Mouse (Mus musculus): ENCODE measurements at regions not wholly inside any gene's neighbourhood (a gene's known extent, or its start where the extent isn't known, plus 50 kb on each side); places are given as distances from the start of the nearest gene placed in this dataset.

DNA sequence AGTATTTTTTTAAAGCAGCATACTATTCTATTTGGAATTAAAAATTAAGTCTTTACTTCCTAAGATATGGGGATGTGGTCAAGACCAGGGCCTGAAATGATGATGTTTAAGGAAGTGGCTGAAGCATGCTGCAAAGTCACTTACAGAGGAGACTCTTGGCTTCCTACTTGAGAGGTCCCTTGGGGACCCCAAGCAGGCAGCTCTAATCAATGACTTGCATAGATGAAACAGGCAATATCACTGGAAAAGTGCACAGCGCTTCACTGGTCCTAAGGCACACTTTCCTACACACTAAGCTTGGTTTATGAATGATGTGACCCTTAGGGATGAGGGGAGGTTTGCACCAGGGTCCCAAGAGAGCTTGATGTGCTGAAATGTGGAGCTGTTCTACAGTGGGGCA is 99.2 kb upstream of the Irs2 start:
- H3K36me3 ChIP-seq (replicated peaks) = no peaks in the 10 kb centered on the region
- no peak for DNase-seq (ENCODE audit: low spot score)
- no peaks in the 10 kb centered on the region for H3K4me1 ChIP-seq
- no peaks in the 10 kb centered on the region for H3K9me3 ChIP-seq
- 93% methylated on average over 1 of the region's 1 CpGs for WGBS
- no peaks in the 10 kb centered on the region for H3K27me3 ChIP-seq (replicated peaks; ENCODE audit: low read depth, poor library complexity, severe bottlenecking)
- no peak overlapping the region for H3K27ac ChIP-seq (replicated peaks)
- no peak overlapping the region for H3K4me3 ChIP-seq

DNA sequence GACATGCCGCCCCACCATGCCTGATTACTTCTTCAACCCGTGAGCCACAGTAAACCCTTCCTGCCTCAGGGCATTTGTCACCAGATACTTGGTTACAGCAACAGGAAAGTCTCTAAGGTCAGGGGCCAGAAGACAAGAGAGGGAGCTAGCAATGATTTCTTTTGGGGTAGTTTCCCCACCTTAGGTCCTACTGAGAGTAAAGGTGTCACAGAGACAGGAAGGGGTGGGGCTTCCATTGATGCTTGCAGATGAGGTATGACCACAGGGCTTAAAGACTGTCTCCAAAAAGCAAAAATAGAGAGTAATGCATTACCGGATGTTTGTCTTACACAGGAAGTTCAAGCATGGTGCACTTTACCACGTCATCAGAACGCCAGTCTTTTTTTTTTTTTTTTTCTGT is 98.8 kb upstream of the Irs2 start:
- Histone ChIP-seq H3K9me3 (no peaks in the 10 kb centered on the region), H3K36me3 (replicated peaks) (no peaks in the 10 kb centered on the region), H3K27me3 (replicated peaks; ENCODE audit: low read depth, poor library complexity, severe bottlenecking) (no peaks in the 10 kb centered on the region), H3K27ac (replicated peaks) (no peak overlapping the region), H3K4me1 (no peaks in the 10 kb centered on the region), H3K4me3 (no peak overlapping the region)
- DNase-seq (ENCODE audit: low spot score) = no peak
- 78% methylated on average over 5 of the region's 5 CpGs for WGBS

DNA sequence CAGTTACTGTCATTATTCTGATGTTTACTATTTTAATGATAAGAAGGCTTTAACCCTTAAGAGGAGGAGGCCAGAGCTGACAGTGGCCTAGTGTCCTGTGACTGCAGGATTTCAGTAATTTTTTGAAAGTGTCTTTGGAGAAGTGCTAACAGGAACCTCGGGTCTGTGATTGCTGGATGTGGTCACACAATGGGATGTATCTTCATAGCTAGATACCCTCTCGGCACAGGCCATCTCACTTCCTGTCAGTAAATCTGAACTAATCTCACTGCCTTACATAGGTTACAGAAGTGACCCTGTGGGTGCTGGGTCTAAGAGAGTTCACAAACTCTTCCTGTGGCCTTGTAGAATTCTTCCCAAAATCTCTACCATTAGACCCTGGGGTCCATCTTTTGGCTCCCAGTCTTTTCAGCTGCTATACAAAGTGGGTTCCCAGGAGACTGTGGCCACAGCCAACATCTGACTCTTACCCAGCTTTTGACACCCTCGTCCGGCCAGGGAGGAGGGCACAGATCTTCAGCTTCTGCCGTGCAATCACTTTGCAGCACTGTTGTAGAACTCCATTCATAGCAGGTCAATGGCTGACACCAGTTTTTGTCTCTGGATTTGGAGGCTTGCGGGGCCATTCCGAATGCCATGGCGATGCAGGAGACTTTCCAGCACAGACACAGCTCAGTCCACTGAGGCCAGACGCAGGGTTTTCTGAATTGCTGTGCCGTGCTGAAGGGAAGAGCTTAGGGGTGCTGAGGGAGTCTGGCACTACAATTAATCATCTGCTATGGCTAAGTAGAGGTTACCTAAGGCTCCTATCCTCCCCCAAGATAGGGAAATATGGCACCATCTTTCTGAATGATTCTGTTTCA is 95.7 kb upstream of the Irs2 start:
- Histone ChIP-seq H3K27me3 (replicated peaks; ENCODE audit: low read depth, poor library complexity, severe bottlenecking) (0 out of 2 replicates have a peak, but pooled peaks cover 5% of the 10 kb centered on the region), H3K4me3 (no peak overlapping the region), H3K9me3 (no peaks in the 10 kb centered on the region), H3K4me1 (peaks cover 12% of the 10 kb centered on the region; the same call in 1 of the 2 replicates), H3K36me3 (replicated peaks) (no peaks in the 10 kb centered on the region), H3K27ac (replicated peaks) (no peak overlapping the region)
- DNase-seq (ENCODE audit: low spot score) = no peak
- WGBS = 87% methylated on average over 10 of the region's 10 CpGs

DNA sequence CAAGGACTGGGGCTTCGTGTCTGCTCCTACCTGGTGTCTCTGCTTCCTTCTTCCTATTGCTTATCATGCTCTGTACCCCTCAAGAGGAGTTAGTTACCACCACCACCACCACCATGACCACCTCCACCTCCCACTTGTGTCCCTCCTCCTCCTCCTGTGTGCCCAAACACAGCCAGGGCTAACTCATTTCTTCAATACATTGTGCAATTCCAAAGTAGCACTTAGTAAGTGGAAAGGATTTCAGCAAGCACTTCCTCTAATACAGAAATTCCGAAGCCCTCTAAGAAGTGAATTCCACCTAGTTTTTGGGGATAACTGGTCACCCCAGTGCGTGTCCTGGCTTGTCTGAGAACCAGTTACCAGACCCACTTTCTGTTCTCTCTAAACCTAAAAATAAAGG is 92.1 kb upstream of the Irs2 start:
- WGBS = 93% methylated on average over 3 of the region's 3 CpGs
- no peak overlapping the region for H3K4me3 ChIP-seq
- H3K9me3 ChIP-seq = no peaks in the 10 kb centered on the region
- 0 out of 2 replicates have a peak, but pooled peaks cover 5% of the 10 kb centered on the region for H3K27me3 ChIP-seq (replicated peaks; ENCODE audit: low read depth, poor library complexity, severe bottlenecking)
- H3K36me3 ChIP-seq (replicated peaks) = no peaks in the 10 kb centered on the region
- peaks cover 31% of the 10 kb centered on the region for H3K4me1 ChIP-seq
- H3K27ac ChIP-seq (replicated peaks) = peak overlapping the region; percentile 75; the same call in 1 of the 2 replicates
- no peak for DNase-seq (ENCODE audit: low spot score)

DNA sequence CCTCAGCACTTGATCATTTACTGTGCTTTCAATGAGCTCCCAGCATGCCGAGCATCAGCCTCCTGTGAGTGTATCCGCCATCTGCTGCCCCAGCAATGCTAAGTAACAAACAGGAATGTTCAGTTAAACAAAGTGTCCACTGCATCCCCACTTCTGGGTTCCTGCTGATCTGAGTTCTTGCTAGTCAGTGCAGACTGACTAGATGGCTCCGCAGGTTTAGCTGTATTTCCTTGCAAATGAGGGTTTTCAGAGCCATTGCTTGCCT is 91.3 kb upstream of the Irs2 start:
- Histone ChIP-seq H3K27ac (replicated peaks) (peak overlapping the region; percentile 75), H3K36me3 (replicated peaks) (no peaks in the 10 kb centered on the region), H3K9me3 (no peaks in the 10 kb centered on the region), H3K4me1 (peaks cover 31% of the 10 kb centered on the region), H3K27me3 (replicated peaks; ENCODE audit: low read depth, poor library complexity, severe bottlenecking) (0 out of 2 replicates have a peak, but pooled peaks cover 5% of the 10 kb centered on the region), H3K4me3 (no peak overlapping the region)
- WGBS = 77% methylated on average over 3 of the region's 3 CpGs
- DNase-seq (ENCODE audit: low spot score) = no peak

DNA sequence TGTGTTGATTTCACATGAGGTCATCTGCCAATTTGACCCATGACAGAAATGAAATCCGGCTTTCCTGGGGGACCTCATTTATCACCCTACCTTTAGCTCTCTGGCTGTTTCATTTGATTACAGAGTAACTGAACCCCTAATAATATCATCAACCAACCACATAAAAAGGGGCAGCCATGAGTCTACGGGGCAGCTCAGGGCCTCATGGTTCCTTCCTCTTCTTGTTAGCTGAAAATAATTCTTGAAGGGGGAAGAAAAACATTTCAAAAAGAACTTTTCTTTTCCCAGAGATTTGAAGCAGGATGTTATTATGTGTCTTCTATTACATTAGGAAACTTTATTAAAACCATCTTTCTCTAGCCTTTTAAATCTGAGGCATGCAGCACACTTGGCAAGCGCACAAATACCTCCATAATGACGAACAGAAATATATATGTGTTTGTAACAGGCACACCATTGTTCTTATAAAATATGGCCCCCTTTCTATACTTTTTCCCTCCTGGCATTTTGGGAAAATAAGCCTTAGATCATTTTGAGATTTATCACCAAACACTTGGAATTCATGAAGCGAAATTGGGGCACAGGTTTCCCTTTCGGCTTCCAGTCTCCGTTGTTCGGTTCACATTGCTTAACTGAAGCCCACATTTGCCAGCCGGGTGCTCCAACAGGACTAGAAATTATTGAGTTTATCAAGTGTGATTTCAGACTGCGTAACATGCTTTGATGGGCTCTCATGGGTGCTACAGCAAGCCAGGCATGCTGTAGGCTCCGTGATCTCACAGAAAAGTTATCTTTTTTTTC is 90.7 kb upstream of the Irs2 start:
- Histone ChIP-seq H3K27me3 (replicated peaks; ENCODE audit: low read depth, poor library complexity, severe bottlenecking) (0 out of 2 replicates have a peak, but pooled peaks cover 5% of the 10 kb centered on the region), H3K27ac (replicated peaks) (peak overlapping the region; percentile 75; the same call in 1 of the 2 replicates), H3K4me1 (peaks cover 31% of the 10 kb centered on the region), H3K4me3 (no peak overlapping the region), H3K9me3 (no peaks in the 10 kb centered on the region), H3K36me3 (replicated peaks) (no peaks in the 10 kb centered on the region)
- DNase-seq (ENCODE audit: low spot score) = no peak
- WGBS = 72% methylated on average over 11 of the region's 11 CpGs

DNA sequence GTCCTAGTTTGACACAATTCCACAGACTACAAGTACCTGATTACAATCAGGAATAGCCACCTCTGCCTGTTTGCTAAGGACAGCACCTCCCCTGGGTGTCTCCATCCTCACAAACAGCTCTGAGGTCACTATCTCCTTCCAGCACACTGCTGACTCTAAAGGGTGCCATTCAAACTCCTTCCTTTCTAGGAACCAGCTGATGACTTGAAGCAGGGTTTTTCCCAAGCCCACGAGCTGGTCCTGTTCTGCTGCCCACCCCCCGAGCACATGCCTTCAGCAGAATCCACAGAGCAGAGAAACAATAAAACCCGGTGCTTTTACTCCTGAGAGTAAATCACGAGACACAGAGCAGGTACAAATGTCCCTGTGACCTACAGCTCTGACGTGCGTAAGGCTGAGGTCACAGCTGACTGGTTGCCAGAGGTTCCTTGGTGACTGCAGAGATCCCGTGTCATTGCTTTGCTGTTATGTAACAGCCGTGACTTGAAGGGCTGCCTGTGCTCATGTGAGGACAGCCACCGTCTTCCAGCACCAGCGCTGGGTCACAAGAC is 90.0 kb upstream of the Irs2 start:
- no peak overlapping the region for H3K4me3 ChIP-seq
- peak; percentile 52 for DNase-seq (ENCODE audit: low spot score)
- peaks cover 31% of the 10 kb centered on the region for H3K4me1 ChIP-seq
- H3K27me3 ChIP-seq (replicated peaks; ENCODE audit: low read depth, poor library complexity, severe bottlenecking) = 0 out of 2 replicates have a peak, but pooled peaks cover 5% of the 10 kb centered on the region
- no peaks in the 10 kb centered on the region for H3K9me3 ChIP-seq
- peak overlapping the region; percentile 72; the same call in 1 of the 2 replicates for H3K27ac ChIP-seq (replicated peaks)
- no peaks in the 10 kb centered on the region for H3K36me3 ChIP-seq (replicated peaks)
- WGBS = 53% methylated on average over 10 of the region's 10 CpGs

DNA sequence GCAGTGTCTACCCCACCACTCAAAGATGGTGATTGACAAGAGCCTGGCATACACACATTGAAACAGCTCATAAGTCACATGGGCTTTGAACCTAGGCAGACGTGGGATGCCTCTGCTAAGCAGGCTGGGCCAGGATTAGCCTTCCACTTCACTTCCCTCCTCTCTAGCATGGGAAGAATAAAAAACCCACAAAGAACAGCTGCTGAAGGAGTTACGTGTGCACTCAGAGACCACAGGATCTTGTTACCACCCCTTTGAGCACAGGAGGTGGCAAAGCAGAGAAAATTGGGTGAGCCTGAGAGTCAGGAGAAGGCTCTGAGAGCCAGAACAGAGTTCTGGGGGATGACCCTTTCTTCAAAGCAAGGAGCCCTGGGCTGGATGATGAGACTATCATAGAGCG is 89.6 kb upstream of the Irs2 start:
- Histone ChIP-seq H3K4me3 (no peak overlapping the region), H3K36me3 (replicated peaks) (no peaks in the 10 kb centered on the region), H3K27me3 (replicated peaks; ENCODE audit: low read depth, poor library complexity, severe bottlenecking) (0 out of 2 replicates have a peak, but pooled peaks cover 5% of the 10 kb centered on the region), H3K9me3 (no peaks in the 10 kb centered on the region), H3K4me1 (peaks cover 31% of the 10 kb centered on the region), H3K27ac (replicated peaks) (peak overlapping the region; percentile 72; the same call in 1 of the 2 replicates)
- no peak for DNase-seq (ENCODE audit: low spot score)
- WGBS = 73% methylated on average over 3 of the region's 3 CpGs

DNA sequence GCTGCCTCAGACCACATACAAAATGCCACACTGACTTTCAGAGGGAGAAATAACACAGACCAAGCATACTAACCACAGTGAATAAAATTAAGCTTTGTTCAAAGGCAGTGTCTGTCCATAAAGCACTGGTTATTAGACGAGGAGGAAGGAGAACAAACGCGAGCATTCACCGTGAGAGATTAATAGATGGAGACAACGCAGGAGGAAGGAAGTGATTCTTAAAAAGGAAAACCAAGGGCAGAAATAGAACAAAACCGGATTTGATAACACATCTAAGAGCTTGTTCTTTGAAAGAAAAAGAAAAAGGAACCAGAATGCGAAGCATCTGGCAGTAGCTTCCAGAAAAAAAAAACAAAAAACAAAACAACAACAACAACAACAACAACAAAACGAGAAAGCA is 86.3 kb upstream of the Irs2 start:
- no peak for DNase-seq (ENCODE audit: low spot score)
- Histone ChIP-seq H3K27ac (replicated peaks) (no peak overlapping the region), H3K9me3 (no peaks in the 10 kb centered on the region), H3K27me3 (replicated peaks; ENCODE audit: low read depth, poor library complexity, severe bottlenecking) (0 out of 2 replicates have a peak, but pooled peaks cover under 1% of the 10 kb centered on the region), H3K4me1 (peaks cover 24% of the 10 kb centered on the region), H3K4me3 (no peak overlapping the region), H3K36me3 (replicated peaks) (no peaks in the 10 kb centered on the region)
- 72% methylated on average over 8 of the region's 8 CpGs for WGBS

DNA sequence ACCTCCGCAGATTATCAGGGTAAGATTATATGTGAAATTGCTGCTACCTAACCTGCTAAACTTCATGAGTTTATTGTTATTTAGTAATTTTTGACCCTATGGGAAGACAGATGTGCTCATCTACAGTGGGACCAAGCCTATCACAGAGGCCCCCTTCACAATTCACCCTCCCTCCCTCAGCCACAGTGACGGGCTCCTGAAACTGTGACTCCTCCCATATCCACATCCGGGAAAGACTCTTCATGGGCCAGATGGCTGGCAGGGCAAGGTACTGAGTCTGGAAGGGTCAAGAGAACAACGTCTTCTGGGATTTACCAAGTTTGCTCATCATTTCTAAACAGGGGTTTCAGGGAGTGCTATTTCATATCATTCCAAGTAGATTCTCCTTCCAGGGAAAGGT is 84.1 kb upstream of the Irs2 start:
- peaks cover 9% of the 10 kb centered on the region for H3K4me1 ChIP-seq
- 71% methylated on average over 4 of the region's 4 CpGs for WGBS
- H3K27ac ChIP-seq (replicated peaks) = no peak overlapping the region
- H3K9me3 ChIP-seq = no peaks in the 10 kb centered on the region
- peaks cover 5% of the 10 kb centered on the region; the same call in 1 of the 2 replicates for H3K27me3 ChIP-seq (replicated peaks; ENCODE audit: low read depth, poor library complexity, severe bottlenecking)
- no peak overlapping the region for H3K4me3 ChIP-seq
- no peak for DNase-seq (ENCODE audit: low spot score)
- H3K36me3 ChIP-seq (replicated peaks) = no peaks in the 10 kb centered on the region

DNA sequence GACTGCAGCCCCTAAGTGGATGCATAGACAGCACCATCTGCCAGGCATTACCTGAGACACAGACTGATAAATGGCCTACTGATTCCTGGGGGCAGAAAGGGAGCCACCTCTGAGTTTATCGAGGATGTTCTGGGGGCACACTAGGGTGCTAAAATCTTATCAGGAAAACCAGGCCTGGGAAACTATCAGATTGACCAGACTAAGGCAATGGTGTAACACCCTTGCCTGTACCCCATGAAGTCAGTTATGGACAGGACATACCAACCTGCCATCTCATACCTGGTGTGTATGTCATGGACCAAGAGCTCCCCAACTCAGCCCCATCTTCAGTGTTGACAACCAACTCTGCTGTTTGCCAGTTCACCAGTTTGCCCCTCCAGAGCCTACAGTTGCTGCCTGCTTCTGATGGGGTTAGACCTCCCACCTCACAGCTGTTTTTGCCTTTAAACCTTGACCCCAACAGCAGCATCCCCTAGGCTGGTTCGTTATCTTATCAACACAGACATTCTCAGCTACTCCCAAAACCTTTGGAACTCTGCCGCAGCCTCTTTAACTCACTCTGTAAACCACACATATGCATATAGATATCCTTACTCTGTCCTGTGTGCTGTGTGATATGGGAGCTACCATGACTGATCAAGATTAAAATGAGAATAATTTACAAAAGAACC is 83.6 kb upstream of the Irs2 start:
- WGBS = 78% methylated on average over 3 of the region's 3 CpGs
- H3K27ac ChIP-seq (replicated peaks) = no peak overlapping the region
- H3K27me3 ChIP-seq (replicated peaks; ENCODE audit: low read depth, poor library complexity, severe bottlenecking) = peaks cover 5% of the 10 kb centered on the region; the same call in 1 of the 2 replicates
- peaks cover 9% of the 10 kb centered on the region for H3K4me1 ChIP-seq
- no peak overlapping the region for H3K4me3 ChIP-seq
- H3K36me3 ChIP-seq (replicated peaks) = no peaks in the 10 kb centered on the region
- no peak for DNase-seq (ENCODE audit: low spot score)
- H3K9me3 ChIP-seq = no peaks in the 10 kb centered on the region
